Mouse (Mus musculus) kidney, postnatal 25 days (tissue): Measurements from ENCODE around the gene Limk1.

Source experiments
- DNase-seq, 2 experiments: peaks; one replicate each; pipeline ENCODE4 v3.0.0; 2021; ENCODE audit warnings: mixed read lengths in 2 of 2

The Limk1 gene

GRCm38 (mm10) chr5:134622069-134622468 is 66.3 kb downstream of the Limk1 start:
- no peak for DNase-seq

- no peak for DNase-seq
Observed at GRCm38 (mm10) chr5:134621099-134621640, 67.2 kb downstream of the Limk1 start.

- DNase-seq = no peak
Observed at GRCm38 (mm10) chr5:134620457-134620856, 67.9 kb downstream of the Limk1 start.

GRCm38 (mm10) chr5:134617071-134617470 is 71.3 kb downstream of the Limk1 start:
- DNase-seq = peak; percentile 68 to 75

GRCm38 (mm10) chr5:134615780-134616179 is 72.6 kb downstream of the Limk1 start:
- no peak for DNase-seq

- DNase-seq = no peak
Observed at GRCm38 (mm10) chr5:134615380-134615779, 73.0 kb downstream of the Limk1 start.

GRCm38 (mm10) chr5:134614802-134615201 is 73.6 kb downstream of the Limk1 start, which contains the start of gene Lat2:
Gene Lat2, minus strand, starts transcription at chr5:134615025.
- no peak for DNase-seq

GRCm38 (mm10) chr5:134614296-134614695 is 74.1 kb downstream of the Limk1 start:
- no peak for DNase-seq

GRCm38 (mm10) chr5:134613727-134614126 is 74.7 kb downstream of the Limk1 start:
- DNase-seq = no peak

GRCm38 (mm10) chr5:134611810-134612521 is 76.4 kb downstream of the Limk1 start:
- no peak for DNase-seq

GRCm38 (mm10) chr5:134609916-134610643 is 78.3 kb downstream of the Limk1 start:
- no peak for DNase-seq

GRCm38 (mm10) chr5:134607121-134607520 is 81.3 kb downstream of the Limk1 start:
- no peak for DNase-seq

GRCm38 (mm10) chr5:134606314-134606713 is 82.1 kb downstream of the Limk1 start:
- no peak for DNase-seq
